Mouse (Mus musculus): Measurements from ENCODE around the gene Bri3bp. TPM values are rescaled to one million over a fixed set of nuclear protein-coding genes. Genes with fewer than 3 reads are reported as not detected.
"Not testable (repeated sequence)": the region's sequence is repeated elsewhere in the genome, so short reads cannot be mapped to it uniquely, and the experiment has no call there.

Bri3bp gene
- 1 to 10 TPM; 5.3 to 6.4 TPM for total RNA-seq (2021)
- long read RNA-seq, experiment 1, full-length matches to known transcripts = 10 of 10 reads
- long read RNA-seq, experiment 1, partial matches to known transcripts = 0 of 10 reads
- long read RNA-seq, experiment 1, other reads (novel, unspliced or antisense) = 0 of 10 reads
- long read RNA-seq, experiment 2, full-length matches to known transcripts = 7 of 7 reads
- long read RNA-seq, experiment 2, partial matches to known transcripts = 0 of 7 reads
- long read RNA-seq, experiment 2, other reads (novel, unspliced or antisense) = 0 of 7 reads

DNA sequence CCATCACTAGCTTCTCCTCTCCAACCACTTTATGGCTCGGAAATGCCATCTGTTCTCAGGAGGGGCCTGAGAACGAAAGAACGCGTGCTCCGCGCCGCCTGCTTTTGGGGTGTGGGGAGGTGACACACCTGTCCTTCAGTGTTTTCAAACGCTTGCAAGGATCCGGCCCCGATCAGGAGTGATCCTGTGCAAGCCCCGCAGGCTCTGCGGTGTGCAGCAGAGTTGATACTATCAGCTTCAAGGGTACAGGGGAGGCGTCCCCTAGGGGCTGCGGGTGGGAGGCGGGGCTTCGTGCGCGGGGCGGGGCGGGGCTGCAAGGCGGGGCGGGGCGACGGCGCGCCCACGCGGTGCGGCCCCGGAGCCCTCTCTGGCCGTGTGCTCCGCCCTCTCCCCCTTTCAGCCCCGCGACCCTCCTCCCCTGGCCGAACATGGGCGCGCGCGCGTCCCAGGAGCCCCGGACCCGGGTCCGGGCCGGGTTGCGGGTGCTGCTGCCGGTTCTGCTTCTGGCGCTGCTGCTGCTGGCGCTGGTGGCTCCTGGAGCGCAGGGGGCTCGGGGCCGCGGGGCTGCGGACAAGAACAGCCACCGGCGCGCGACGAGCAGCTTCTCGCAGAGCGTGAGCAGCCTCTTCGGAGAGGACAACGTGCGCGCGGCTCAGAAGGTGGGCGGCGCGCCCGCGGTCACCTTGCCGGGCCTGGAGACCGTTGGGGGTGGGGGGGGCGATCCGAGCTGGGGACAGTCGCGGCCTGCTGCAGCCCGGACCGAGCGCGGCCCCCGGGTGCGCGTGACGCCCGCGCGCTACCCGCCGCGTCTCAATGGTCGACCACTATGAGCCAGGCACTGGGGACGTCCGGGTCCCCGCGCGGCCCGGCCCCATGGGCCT, at the start of gene Bri3bp:
TSS of gene Bri3bp (plus strand) at position 335 of the 881 bp plus-strand sequence.
- DNase-seq = peak; percentile 41

DNA sequence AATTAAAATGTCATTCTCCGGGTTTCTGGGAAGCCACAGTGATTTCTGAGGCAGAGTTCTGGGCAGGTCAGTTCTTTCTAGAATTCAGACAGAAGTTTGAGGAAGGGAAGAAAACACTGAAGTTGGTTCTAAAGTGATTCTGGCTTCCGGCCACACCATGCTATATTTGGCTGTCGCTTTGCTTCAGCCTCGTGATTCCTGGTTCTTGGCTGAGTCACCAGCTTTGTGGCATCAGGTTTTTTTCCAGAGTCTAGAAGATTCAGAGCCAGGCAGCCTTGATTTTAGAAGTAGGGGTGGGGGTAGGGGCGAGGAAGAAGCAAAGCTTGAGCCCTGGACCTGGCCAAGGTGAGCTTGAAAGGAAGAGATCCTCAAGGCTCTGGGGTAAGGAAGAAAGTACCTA, 49.8 kb upstream of the Bri3bp start:
- DNase-seq = peak; percentile 52
- intact Hi-C loops (cut with DNase I; ENCODE audit: low total_unique reads) = no loop called here

More for the DNA sequence above, at the start of gene Bri3bp:
- intact Hi-C loops (cut with DNase I; ENCODE audit: low total_unique reads) = no loop called here

DNA sequence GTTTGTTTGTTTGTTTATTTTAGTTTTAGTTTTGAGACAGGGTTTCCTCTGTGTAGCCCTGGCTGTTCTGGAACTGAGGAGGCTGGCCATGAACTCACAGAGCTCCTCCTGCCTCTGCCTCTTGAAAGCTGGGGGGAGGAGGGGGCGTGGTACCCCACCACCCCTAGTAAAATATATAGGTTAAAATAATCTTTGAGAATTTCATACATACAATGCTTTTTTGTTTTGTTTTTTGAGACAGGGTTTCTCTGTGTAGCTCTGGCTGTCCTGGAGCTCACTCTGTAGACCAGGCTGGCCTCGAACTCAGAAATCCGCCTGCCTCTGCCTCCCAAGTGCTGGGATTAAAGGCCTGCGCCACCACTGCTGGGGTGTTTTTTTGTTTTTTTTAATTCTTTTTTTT, 49.2 kb upstream of the Bri3bp start:
- intact Hi-C loops (cut with DNase I; ENCODE audit: low total_unique reads); DNase-seq: not testable (repeated sequence)

DNA sequence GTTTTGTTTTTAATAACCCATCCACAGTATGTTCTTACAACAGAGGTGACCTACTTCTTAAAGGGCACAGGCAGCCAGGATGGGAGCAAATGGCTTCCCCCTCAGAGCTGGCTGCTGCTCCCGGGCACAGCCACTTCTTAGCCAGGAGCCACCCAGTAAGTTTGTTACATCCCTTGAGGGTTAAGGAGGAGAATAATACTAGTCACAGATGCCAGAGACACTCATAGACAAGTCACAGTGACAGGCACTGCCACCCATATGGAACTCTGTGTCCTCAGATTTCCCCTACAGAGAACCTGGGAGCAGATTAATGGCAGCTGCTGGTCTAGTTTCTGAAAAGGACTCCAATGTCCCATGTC, 48.8 kb upstream of the Bri3bp start:
- no peak for DNase-seq
- intact Hi-C loops (cut with DNase I; ENCODE audit: low total_unique reads) = no loop called here

DNA sequence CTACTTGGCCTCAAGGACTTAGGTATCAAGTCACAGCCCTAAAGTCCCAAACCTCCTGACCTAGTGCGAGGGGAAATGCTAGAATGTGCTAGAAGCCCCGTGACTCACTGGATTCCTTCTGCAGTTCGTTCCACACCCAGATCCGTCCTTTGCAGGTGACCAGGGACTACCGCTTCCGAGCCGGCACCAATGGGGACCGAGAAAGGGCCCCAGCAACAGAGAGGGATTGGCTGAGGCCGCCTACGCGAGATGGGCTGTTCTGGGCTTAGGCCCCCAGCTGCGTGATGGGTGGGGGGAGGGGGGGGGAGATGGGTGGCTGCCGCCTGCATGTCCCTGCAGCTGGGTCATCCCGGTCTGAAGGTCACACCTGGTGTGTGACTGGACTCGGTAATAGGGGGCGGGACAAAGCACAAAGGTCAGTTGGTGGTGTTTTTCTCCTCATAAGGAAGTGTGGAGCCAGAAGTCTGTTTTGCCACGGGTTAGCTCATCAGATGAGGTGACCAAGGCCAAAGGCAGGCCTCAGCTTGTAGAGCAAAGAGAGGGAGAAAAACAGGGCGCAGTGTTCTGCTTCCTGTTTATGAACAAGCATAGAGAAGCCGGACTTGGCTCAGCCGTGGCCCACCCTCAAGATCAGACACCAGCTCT, 48.3 kb upstream of the Bri3bp start:
- intact Hi-C loops (cut with DNase I; ENCODE audit: low total_unique reads) = no loop called here

DNA sequence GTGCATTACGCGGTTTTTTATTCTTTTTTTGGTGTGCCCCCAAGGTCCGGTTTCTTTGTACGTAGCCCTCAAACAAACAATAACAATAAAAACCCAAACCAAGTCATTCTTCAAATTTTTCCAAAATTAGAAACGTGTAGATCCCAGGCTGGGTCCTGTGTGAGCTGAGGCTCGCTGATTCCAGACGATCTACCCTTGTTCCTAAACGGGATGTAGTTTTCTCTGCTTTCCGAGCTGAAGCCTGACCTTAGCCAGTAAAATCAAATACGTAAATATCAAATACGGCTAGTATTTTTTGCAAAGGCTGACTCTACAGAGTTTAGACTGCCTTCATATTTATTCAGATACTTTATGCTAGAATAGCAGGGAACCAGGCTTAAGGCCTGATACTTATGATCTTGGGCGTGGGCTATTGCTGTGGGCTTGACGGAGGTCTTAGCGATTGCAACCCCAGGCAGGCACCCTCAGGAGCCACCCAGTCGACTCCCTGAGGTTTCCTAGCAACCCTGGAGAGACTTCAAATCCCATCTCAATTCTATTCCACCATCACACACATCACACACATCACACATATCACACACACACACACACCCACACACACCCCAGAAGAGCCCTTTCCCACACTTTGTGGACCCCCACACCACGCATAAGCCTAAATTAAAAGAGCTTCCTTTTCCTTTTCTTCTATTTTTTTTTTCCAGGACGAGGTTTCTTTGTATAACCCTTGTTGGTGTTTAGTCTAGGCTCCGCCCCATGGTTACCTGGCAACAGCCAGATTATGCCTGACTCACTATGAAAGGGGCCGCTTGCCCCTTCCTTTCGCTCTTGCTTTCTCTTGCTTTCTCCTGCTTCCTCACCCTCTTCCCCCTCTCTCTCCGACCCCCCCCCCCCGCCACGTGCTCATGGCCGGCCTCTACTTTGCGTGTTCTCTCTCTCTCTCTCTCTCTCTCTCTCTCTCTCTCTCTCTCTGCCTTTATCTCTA, 47.5 kb upstream of the Bri3bp start:
- DNase-seq = peak; percentile 77
- intact Hi-C loops (cut with DNase I; ENCODE audit: low total_unique reads) = no loop called here

More for the DNA sequence above, 48.3 kb upstream of the Bri3bp start:
- DNase-seq = peak; percentile 97

DNA sequence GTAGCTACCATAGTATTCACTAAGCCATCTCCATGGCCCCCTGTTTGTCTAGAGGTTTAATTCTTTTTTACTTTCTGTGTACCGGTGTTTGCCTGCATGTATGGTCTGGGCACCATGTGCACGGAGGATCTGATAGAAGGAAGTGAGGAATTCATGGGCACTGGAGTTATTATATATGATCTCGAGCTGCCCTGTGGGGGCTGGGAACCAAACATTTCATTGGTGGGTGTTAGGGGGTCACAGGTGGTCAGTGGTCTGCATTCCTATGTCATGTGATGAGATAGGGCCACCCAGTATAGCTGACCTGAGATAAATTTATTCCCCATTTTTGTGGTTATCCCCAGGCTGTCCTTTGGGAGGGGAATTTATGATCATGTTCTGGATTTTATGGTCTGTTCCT, 46.4 kb upstream of the Bri3bp start:
- intact Hi-C loops (cut with DNase I; ENCODE audit: low total_unique reads) = no loop called here
- no peak for DNase-seq

DNA sequence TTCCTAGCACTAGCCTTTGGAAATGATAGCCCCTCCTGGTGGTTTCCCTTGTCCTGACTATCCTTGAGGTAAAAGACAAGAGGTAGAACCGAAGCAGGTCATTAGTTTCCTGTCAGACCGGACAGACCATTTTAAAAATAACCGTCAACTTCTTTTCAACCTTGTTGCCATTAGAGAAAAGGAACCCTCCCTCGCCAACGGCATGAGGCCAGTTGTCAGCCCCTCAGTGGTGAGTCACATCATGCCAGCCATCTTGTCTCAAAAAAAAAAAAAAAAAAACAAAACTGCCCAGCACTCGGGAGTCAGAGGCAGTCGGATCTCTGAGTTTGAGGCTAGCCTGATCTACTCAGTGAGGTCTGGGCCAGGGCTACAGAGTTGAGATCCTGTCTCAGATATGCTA, 40.5 kb upstream of the Bri3bp start:
- intact Hi-C loops (cut with DNase I; ENCODE audit: low total_unique reads) = no loop called here
- no peak for DNase-seq

DNA sequence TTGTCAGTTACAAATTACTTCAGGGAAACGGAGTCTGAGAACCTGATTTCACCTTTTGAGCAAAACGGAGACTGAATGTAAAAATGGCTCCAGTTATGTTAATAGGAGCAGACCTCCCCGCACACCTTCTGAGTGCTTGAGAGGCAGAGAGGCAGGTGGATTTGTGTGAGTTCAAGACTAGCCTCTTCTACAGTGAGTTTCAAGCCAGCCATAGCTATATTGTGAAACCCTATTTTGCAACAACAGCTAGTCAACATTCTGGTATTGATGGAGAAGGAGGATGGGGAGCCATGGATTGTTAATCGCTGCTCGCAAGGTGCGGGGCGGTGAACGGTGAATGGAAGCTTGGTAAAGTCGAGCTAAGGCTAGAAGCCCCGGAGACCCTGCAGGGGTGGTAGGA, 38.9 kb upstream of the Bri3bp start:
- intact Hi-C loops (cut with DNase I; ENCODE audit: low total_unique reads) = no loop called here
- DNase-seq = no peak

DNA sequence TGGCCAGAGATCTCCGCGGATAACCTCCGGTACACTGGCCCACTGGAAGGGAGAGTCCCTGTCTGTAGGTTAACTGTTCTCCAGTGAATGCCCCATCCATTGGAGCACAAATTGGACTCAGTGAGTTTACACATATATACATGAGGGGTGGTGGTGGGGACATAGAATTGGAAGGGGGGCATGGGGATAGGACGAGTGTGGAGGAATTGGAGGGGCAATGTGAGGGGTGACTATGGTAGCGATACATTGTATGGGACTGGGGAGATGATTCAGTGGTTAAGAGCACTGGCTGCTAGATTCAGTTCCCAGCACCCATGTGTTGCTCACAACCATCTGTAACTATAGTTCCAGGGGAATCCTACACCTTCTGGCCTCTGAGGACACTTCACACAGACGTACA, 38.4 kb upstream of the Bri3bp start:
- intact Hi-C loops (cut with DNase I; ENCODE audit: low total_unique reads) = no loop called here

DNA sequence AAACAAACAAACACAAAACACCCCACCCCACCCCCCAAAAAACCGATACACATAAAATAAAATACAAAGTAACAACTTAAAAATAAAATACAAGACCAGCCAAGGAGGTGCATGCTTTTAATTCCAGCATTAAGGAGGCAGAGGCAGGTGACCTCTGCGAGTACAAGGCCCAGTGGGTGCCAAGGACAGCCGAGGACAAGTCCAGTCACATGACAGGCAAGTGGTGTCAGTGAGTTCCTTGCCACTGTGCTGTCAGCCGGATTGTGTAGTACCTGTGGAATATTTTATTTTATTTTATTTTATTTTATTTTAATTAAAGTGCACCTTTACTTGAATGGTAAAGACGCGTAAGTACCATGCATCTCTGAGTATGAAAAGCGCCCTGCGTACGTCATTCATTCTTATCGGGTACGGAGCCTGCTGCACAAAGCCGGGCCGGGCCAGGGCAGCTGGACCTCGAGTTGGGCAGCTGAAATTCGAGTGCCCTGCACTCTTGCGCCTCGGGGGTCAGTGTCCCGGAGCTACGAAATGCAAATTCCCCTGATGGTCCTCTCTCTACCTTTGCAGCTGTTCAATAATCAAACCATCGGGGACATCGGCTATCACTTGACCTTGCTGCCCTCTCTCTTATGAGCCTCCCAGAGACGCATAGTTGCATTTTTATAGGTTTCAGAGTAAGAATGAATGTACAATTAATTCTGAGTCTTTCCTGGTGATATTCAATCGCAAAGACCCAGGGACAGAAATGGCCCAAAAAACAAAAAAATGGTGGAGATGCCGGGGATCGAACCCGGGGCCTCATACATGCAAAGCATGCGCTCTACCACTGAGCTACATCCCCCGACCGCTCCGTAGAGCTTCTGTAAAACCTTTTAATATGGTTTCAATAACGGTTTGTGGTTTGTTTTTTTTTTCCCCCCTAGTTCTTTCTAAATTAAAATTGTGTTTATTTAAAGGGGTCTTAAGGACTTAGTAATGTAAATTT, 37.6 kb upstream of the Bri3bp start:
- DNase-seq = peak; percentile 47
- intact Hi-C loops (cut with DNase I; ENCODE audit: low total_unique reads) = no loop called here

More for the DNA sequence above, 38.4 kb upstream of the Bri3bp start:
- DNase-seq = no peak

DNA sequence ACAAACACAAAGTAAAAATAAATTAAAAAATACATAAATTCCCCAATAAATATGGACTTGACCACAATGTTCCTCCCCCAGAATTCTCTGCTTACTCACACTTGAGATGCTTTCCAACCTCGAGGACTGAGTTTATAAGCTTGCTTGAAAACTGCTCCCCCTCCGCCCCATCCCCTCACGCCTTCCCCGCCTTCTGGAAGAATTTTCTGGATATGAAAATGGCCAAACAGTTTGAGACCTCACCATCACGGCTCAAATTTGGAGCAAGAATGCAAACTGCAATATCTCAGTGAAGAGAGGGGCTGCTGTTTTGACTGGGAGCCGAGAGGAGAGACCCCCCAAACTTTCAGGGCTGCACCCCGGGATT, 36.8 kb upstream of the Bri3bp start:
- intact Hi-C loops (cut with DNase I; ENCODE audit: low total_unique reads) = no loop called here
- DNase-seq = no peak

DNA sequence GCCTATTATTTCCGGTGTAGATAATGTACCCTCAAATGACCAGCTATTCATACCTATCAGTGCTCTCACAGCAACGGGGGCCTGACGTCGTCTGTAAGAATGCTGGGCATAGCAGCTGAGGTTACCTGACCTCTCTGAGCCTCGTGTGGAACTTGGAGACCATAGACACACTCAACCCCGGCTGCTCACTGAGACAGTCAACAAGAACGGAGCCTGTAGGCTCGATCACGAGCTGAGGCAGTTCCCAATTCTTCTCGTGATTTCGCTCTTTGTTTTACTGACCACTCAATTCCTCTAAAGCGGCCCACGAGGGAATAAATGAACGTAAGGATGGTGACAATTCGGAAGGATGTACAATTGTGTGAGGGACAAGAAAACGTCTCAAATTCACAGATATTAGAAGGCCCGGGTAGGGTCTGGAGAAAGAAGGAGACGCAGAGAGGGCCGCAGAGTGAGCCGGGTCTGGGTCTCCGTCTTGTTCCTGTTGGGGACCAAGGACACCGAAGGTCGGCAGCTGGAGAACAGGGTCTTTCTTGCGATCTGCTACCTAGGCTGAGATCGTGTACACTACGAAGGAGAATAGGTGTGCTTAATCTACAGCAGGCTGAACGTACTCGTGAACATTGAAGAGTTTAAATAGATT, 36.3 kb upstream of the Bri3bp start:
- peak; percentile 41 for DNase-seq
- intact Hi-C loops (cut with DNase I; ENCODE audit: low total_unique reads) = no loop called here

DNA sequence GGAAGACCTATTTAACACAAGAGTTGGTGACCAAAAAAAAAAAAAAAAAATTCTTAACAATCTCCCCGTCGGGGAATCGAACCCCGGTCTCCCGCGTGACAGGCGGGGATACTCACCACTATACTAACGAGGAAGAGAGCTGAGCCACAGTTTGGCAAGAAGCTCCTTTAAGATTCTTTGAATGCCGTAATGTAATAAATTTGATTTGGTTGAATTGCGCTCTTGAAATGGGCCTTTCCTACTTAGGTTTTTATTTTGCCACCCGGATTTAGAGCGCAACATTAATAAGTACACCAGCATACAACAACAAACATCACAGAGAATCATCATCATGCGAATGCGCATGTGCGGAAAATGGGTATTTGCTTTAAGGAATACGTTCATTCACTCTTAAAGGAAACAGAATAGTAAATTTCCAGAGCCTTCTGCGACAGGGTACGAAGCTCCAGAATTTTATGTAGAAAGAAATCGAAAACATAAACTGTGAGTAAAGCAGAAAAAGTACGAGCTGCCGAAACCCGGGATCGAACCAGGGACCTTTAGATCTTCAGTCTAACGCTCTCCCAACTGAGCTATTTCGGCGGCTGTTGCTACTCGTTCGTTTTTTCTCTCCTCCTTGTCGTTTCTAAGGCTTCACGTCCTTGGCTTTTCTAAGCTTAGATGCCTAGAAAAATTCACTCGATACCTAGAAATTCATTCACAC, 35.7 kb upstream of the Bri3bp start:
- intact Hi-C loops (cut with DNase I; ENCODE audit: low total_unique reads) = no loop called here
- DNase-seq = peak; percentile 70

DNA sequence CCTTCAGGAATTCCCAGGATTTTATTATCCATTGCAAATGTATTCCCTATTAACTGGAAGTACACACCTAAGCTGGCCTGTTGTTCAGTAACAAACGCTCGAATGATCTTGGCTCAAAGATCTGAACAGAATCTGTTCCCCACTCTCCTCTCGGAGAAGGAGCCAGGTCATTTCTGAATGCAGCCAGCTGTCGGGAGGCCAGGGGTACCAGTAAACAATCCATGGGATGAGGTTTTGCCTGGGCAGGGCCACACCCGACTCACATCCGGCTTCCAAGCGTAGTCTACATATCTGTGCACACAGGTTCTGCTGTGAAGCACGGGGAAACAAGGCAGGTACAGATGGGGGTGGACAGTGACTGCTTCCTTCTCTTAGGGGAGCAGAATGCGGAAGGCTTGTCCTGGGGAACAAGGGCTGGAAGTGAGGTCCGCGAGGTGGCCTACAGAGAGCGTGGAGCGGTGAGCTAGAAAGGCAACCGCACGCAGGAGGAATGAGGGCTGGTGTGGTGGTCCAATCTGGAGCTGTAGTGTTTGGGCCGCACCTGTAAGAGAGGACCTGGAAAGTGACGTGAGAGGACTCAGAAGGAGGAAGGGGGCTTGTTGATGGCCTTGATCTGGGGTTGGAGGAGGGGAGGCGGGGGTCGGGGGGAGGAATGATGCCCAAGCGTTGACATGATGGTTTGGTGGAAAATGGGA, 34.9 kb upstream of the Bri3bp start:
- intact Hi-C loops (cut with DNase I; ENCODE audit: low total_unique reads) = no loop called here

DNA sequence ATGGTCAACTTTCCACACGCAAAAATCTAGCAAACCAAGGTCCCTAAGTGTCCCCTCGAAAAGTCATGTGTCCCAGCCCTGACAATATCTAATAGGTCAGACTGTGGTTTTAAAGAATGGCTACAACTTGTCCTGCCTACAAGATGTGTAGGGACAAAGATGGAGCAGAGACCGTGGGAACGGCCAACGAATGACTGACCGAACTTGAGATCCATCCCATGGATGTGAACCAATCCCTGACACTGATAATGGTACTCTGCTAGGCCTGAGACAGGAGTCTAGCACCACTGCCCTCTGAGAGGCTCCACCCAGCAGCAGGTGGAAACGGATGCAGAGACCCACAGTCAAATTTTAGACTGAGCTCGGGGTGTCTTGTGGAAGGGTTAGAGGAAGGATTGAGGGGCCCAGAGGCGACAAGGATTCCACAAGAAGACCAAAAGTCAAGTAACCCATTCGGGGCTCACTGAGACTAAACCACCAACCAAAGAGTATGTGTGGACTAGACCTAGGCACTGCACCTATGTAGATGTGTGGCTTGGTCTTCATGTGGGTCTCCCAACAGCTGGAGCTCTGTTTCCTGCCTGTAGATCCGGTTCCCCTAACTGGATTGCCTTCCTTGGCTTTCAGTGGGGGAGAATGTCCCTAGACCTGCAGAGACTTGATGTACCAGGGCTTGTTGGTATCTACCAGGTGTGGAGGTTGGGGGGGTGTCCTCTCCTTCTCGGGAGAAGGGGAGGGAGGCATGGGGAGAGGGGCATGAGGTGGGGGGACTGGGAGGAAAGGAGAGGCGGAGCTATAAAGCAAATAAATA, 34.1 kb upstream of the Bri3bp start:
- no peak for DNase-seq
- intact Hi-C loops (cut with DNase I; ENCODE audit: low total_unique reads) = no loop called here

More for the DNA sequence above, 34.9 kb upstream of the Bri3bp start:
- peak; percentile 43 for DNase-seq

Measured in gastrocnemius, postnatal 14 days (tissue).